Mouse (Mus musculus): ENCODE measurements around the gene Mxd4. TPM values are rescaled to one million over a fixed set of nuclear protein-coding genes. Genes with fewer than 3 reads are reported as not detected.

Mxd4 gene
- polyA plus RNA-seq (2011; ENCODE audit: insufficient read length, low read depth, missing spikeins): 67.2 and 69.7 TPM in 2 replicates

DNA sequence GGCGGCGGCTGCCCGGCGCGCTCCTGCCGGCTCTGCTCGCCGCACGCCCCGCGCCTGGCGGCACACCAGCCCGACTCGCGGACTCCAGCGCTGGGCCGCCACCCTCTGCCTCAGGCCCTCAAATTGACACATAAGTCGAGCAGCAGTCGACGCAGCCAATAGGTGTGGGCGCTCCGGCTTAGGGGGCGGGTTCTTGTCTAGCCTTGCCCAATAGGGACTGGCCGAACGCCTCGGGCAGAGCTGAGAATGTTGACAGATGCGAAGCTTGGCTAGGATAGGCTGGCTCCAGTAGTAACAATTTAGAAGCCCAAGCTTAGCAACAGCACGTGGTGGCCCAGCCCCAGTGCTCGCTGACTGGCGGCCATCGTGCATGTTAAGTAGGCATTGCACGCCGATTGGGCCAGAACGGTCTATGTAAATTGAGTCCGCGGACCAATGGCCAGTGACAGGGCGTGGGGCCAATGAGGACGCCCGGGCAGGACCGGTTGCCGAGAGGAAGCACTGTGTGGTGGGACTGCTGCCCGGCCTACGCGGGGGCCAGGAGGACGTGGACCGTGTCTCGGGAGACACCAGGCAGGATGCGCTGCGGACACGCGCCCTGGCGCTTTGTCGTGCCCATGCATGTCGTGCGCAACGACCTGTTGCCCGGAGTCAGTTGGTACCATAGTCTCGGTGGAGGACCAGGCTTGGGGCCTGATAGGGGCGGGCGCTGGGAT is at the start of gene Mxd4:
Gene Mxd4 (minus strand): TSS at position 120 of the 716 bp plus-strand sequence.
- peak within 1 kb of the TSS; percentile 75 for H3K4me3 ChIP-seq (ENCODE audit: insufficient read depth, low read length)
- H3K4me1 ChIP-seq (ENCODE audit: control insufficient read depth, insufficient read depth, low read length): 0 out of 2 replicates have a peak, but pooled peaks cover 3% of the 10 kb centered on the region
- peak within 1 kb of the TSS; percentile 81 for H3K27ac ChIP-seq (ENCODE audit: insufficient read depth, low read length)
- TF ChIP-seq CTCF (IDR thresholded peaks at IDR 0.05; ENCODE audit: borderline replicate concordance, insufficient read depth, low read length) (no peak), POLR2A (IDR thresholded peaks at IDR 0.05; ENCODE audit: low read depth, low read length) (peak; percentile 99)

DNA sequence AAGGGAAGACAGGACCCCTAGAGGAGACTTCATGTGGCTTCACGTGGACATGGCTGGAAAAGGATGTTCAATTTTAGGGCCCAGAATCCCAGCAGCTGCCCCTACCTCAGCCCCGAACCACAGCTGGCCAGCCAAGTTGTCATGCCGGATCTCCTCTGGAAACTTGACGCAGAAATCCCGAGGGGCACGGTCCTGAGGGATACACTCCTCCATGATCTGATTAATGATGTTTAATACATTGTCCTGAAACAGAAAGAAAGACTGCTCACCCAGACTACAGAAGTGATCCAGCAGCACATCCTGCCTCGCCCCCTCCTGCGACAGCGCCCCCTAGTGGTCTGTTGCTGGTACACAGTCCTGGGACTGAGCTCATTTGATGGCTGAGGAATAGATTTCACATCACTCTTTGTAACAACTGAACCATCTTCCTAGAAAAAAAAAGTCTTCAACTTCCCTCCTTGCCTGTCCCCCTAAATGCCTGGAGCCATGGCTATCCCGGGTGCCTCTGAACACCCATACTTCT is 48.4 kb upstream of the Mxd4 start:
- TF ChIP-seq POLR2A (IDR thresholded peaks at IDR 0.05; ENCODE audit: low read depth, low read length) (no peak), CTCF (IDR thresholded peaks at IDR 0.05; ENCODE audit: borderline replicate concordance, insufficient read depth, low read length) (peak; percentile 63; the same call in 1 of the 2 replicates)
- Histone ChIP-seq H3K27ac (ENCODE audit: insufficient read depth, low read length) (no peak overlapping the region), H3K4me1 (ENCODE audit: control insufficient read depth, insufficient read depth, low read length) (no peaks in the 10 kb centered on the region), H3K4me3 (ENCODE audit: insufficient read depth, low read length) (no peak overlapping the region)

DNA sequence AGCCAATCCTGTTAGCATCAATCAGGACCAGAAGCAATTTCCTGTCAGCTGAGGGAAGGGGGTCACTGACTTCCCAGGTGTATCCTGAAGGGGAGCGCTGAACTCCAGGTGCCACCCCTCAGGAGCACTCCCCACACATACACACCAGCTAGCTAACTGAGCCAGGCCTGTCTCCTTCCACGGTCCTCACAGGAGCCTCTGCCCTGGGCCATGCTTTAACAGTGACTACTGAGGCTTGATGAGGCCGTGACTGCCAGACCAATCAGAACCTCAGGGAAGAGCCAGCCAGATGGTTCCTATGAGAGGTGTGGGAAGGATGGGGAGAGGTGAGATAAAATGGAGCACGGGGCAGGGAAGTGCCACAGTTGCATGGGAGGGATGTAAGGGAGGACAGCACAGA is 47.5 kb upstream of the Mxd4 start:
- TF ChIP-seq CTCF (IDR thresholded peaks at IDR 0.05; ENCODE audit: borderline replicate concordance, insufficient read depth, low read length): no peak
- no peak for TF ChIP-seq POLR2A (IDR thresholded peaks at IDR 0.05; ENCODE audit: low read depth, low read length)
- no peaks in the 10 kb centered on the region for H3K4me1 ChIP-seq (ENCODE audit: control insufficient read depth, insufficient read depth, low read length)
- H3K4me3 ChIP-seq (ENCODE audit: insufficient read depth, low read length): no peak overlapping the region
- H3K27ac ChIP-seq (ENCODE audit: insufficient read depth, low read length): no peak overlapping the region

DNA sequence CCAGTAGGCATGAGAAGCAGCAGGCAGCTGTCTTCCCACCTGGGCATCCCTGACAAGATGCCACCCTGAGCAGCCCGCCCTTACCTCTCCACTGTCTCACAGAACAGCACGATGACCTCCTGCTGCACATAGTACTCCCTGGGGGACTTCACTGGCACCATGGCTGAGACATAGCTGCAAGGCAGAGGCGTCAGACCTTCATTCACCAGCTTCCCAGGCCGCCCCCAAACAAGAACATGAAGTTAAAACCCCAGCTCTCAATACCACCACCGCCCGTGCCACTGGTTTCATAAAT is 45.6 kb upstream of the Mxd4 start:
- no peak overlapping the region for H3K4me3 ChIP-seq (ENCODE audit: insufficient read depth, low read length)
- no peaks in the 10 kb centered on the region for H3K4me1 ChIP-seq (ENCODE audit: control insufficient read depth, insufficient read depth, low read length)
- TF ChIP-seq CTCF (IDR thresholded peaks at IDR 0.05; ENCODE audit: borderline replicate concordance, insufficient read depth, low read length) (no peak), POLR2A (IDR thresholded peaks at IDR 0.05; ENCODE audit: low read depth, low read length) (no peak)
- H3K27ac ChIP-seq (ENCODE audit: insufficient read depth, low read length): no peak overlapping the region

DNA sequence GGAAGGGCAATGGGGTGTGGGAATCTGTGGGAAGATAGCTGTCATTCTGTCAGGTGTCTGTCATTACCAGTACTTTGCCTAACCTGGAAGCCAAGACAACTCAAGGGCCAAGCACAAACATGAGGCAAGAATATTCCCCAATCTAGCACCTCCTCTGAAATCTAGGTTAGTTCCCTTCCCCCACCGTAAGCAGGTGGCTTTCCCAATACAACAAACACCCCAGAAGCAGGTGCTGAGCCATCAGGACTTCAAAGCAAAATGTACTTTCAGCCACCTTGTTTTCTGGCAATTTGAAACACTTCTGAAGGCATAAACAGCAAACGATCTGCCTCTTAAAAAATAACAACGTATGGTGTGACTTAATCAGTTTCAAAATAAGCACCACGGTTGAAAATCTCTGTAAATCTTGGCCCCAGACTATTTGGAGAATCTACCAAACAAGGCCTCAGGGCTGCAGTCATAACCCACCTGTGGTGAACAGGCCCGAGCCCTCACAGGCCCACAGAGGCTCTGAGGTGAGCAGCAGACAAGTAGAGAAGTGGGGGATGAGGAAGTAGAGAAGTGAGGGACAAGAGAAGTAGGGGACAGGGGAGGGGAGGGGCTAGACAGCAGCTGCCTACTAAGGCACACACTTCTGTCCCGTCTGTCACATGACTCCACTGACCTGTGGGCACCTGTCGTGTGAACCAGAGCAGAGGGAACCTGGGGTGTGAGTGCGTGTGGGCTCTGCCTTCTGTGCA is 45.1 kb upstream of the Mxd4 start:
- H3K4me3 ChIP-seq (ENCODE audit: insufficient read depth, low read length): no peak overlapping the region
- no peaks in the 10 kb centered on the region for H3K4me1 ChIP-seq (ENCODE audit: control insufficient read depth, insufficient read depth, low read length)
- TF ChIP-seq CTCF (IDR thresholded peaks at IDR 0.05; ENCODE audit: borderline replicate concordance, insufficient read depth, low read length) (no peak), POLR2A (IDR thresholded peaks at IDR 0.05; ENCODE audit: low read depth, low read length) (no peak)
- no peak overlapping the region for H3K27ac ChIP-seq (ENCODE audit: insufficient read depth, low read length)

DNA sequence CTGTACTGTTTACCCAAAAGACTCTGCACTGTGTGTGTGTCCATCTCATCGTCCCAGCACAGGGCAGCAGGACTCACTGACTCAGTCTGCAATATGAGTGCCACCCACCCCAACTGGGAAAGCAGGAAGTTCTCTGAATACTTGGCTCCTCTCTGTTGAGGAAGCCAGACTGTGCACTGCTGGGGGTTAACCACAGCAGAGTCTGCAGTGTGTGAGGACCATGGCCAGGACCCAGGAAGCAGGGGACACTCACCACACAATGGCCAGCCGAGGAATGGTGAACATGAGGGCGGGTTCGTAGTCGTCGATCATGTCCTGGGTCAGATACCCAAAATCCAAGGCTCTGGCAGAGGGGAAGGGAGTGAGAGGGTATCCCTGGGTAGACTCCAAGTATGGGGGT is 44.4 kb upstream of the Mxd4 start:
- H3K4me3 ChIP-seq (ENCODE audit: insufficient read depth, low read length): no peak overlapping the region
- TF ChIP-seq POLR2A (IDR thresholded peaks at IDR 0.05; ENCODE audit: low read depth, low read length): no peak
- TF ChIP-seq CTCF (IDR thresholded peaks at IDR 0.05; ENCODE audit: borderline replicate concordance, insufficient read depth, low read length): no peak
- H3K27ac ChIP-seq (ENCODE audit: insufficient read depth, low read length): no peak overlapping the region
- no peaks in the 10 kb centered on the region for H3K4me1 ChIP-seq (ENCODE audit: control insufficient read depth, insufficient read depth, low read length)

DNA sequence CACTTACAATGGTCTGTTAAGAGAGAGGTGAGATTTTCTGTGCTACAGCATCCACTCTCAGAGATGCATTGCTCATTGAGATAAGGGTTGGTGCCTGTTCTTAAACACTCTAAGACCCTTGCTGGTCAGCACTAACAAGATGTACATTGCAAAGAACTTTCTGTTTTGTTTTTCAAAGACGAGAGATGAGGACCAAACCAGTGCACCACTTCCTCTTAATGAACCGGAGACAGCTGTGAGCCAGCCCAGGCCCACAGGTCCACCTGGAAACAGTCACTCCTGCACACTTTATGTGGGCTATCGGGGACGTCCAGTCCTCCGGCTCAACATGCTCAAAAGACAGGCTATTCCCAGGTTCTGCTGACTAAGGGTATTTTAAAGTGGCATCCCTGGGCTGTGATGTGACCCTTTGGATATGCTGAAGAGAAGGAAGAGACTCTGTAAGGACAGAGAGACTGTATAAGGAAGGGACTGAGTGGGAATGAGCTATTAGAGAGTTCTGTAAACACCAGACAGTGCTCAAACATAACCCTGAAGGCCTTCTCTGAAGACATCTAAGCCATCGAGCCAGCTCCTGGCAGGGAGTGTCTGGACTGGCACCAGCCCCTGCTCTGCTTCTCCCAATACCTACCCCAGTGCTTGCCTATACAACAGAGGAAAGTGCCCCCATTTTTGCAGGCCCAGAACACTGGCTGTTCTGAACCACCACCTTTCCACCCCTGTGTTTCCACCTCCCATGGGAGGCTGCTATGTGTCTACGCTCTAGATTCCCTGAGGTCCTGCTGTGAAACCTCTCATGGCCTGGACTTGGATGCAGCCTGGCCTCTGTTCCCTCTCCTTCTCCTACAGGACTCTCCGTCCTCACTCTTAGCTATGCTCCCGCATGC is 43.3 kb upstream of the Mxd4 start:
- no peak overlapping the region for H3K4me3 ChIP-seq (ENCODE audit: insufficient read depth, low read length)
- TF ChIP-seq CTCF (IDR thresholded peaks at IDR 0.05; ENCODE audit: borderline replicate concordance, insufficient read depth, low read length) (no peak), POLR2A (IDR thresholded peaks at IDR 0.05; ENCODE audit: low read depth, low read length) (no peak)
- no peaks in the 10 kb centered on the region for H3K4me1 ChIP-seq (ENCODE audit: control insufficient read depth, insufficient read depth, low read length)
- no peak overlapping the region for H3K27ac ChIP-seq (ENCODE audit: insufficient read depth, low read length)

DNA sequence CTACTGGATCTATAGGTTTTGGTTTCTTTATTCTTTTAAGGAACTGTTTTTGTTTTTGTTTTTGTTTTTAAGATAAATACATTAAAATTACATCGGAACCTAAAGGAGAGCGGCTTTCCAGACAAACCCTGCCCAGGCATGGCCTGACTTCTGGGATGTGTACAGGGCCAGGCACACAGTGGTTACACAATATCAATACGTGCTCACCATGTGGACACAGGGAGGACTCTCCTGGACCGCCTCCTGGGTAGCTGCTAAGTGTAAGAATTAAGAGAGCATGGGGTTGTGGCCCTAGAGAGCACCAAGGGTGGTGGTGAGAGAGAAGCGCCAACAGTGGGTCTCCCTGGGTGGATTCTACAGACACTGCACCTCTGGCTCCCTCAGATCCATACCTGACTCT is 42.0 kb upstream of the Mxd4 start:
- TF ChIP-seq CTCF (IDR thresholded peaks at IDR 0.05; ENCODE audit: borderline replicate concordance, insufficient read depth, low read length): no peak
- TF ChIP-seq POLR2A (IDR thresholded peaks at IDR 0.05; ENCODE audit: low read depth, low read length): no peak
- H3K4me3 ChIP-seq (ENCODE audit: insufficient read depth, low read length): no peak overlapping the region
- H3K4me1 ChIP-seq (ENCODE audit: control insufficient read depth, insufficient read depth, low read length): no peaks in the 10 kb centered on the region
- no peak overlapping the region for H3K27ac ChIP-seq (ENCODE audit: insufficient read depth, low read length)

DNA sequence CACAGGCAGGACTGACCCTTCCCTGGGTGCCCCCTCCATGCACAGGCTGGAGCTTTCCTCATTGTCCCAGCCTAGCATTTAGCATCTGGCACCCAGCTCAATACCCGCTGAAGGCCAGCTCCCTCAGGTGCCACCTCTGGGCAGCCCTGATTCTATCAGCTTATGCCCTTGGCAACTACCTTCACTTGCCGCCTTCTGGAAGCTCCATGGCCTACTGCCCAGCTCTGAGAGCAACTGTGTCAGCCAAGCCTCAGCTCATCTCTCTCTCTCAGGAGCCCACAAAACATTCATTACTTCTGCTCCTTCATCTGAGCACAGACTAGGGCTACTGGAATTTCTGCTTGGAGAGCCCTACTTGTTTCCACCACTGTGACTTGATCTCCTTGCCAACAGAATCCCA is 38.0 kb upstream of the Mxd4 start:
- Histone ChIP-seq H3K27ac (ENCODE audit: insufficient read depth, low read length) (no peak overlapping the region), H3K4me3 (ENCODE audit: insufficient read depth, low read length) (no peak overlapping the region), H3K4me1 (ENCODE audit: control insufficient read depth, insufficient read depth, low read length) (no peaks in the 10 kb centered on the region)
- TF ChIP-seq CTCF (IDR thresholded peaks at IDR 0.05; ENCODE audit: borderline replicate concordance, insufficient read depth, low read length) (no peak), POLR2A (IDR thresholded peaks at IDR 0.05; ENCODE audit: low read depth, low read length) (no peak)

Data from embryonic fibroblast, embryonic 13.5 days (primary cell).